Mouse (Mus musculus) liver (tissue): Measurements from ENCODE around the gene Gm19402.
"Not testable (repeated sequence)": the region's sequence is repeated elsewhere in the genome, so short reads cannot be mapped to it uniquely, and the experiment has no call there.

Experiments
- DNase-seq: peaks from one replicate; pipeline ENCODE4 v3.0.0-alpha.2; 2020; ENCODE audit warnings: mixed read lengths

Gene Gm19402

GRCm38 (mm10) chr10:77690356-77690807, at the start of gene Gm19402:
TSS of gene Gm19402 (minus strand) at chr10:77690757.
- DNase-seq = not testable (repeated sequence)

- no peak for DNase-seq
Measured at GRCm38 (mm10) chr10:77738929-77739328, 48.4 kb upstream of the Gm19402 start.

- DNase-seq = no peak
Measured at GRCm38 (mm10) chr10:77735928-77736327, 45.4 kb upstream of the Gm19402 start.

GRCm38 (mm10) chr10:77729241-77729640, 38.7 kb upstream of the Gm19402 start:
- peak; percentile 41 for DNase-seq

- DNase-seq = no peak
Measured at GRCm38 (mm10) chr10:77728280-77728679, 37.7 kb upstream of the Gm19402 start.

- DNase-seq = no peak
Measured at GRCm38 (mm10) chr10:77726186-77726585, 35.6 kb upstream of the Gm19402 start, which contains the start of gene Gm10100. TSS of gene Gm10100 (plus strand) at chr10:77726486.

GRCm38 (mm10) chr10:77724855-77725254, 34.3 kb upstream of the Gm19402 start:
- no peak for DNase-seq

- DNase-seq = not testable (repeated sequence)
Measured at GRCm38 (mm10) chr10:77720299-77720698, 29.7 kb upstream of the Gm19402 start, which contains the start of gene Krtap12-1. TSS of gene Krtap12-1 (plus strand) at chr10:77720599.

- no peak for DNase-seq
Measured at GRCm38 (mm10) chr10:77715507-77715906, 24.9 kb upstream of the Gm19402 start, which contains the start of gene Gm10142. TSS of gene Gm10142 (plus strand) at chr10:77715807.

- DNase-seq = no peak
Measured at GRCm38 (mm10) chr10:77713734-77714133, 23.2 kb upstream of the Gm19402 start.

- DNase-seq = not testable (repeated sequence)
Measured at GRCm38 (mm10) chr10:77711157-77711556, 20.6 kb upstream of the Gm19402 start, which contains the start of gene Gm10024. TSS of gene Gm10024 (plus strand) at chr10:77711457.

- DNase-seq = no peak
Measured at GRCm38 (mm10) chr10:77709831-77710230, 19.3 kb upstream of the Gm19402 start.

GRCm38 (mm10) chr10:77706326-77706725, 15.8 kb upstream of the Gm19402 start, which contains the start of gene Gm10272:
TSS of gene Gm10272 (plus strand) at chr10:77706626.
- no peak for DNase-seq

GRCm38 (mm10) chr10:77697133-77697532, 6.6 kb upstream of the Gm19402 start, which contains the start of gene Gm9508:
TSS of gene Gm9508 (minus strand) at chr10:77697233.
- DNase-seq = no peak

GRCm38 (mm10) chr10:77687021-77687420, 3.5 kb downstream of the Gm19402 start:
- no peak for DNase-seq

- DNase-seq = no peak
Measured at GRCm38 (mm10) chr10:77685895-77686664, 4.5 kb downstream of the Gm19402 start, which contains the start of gene Tspear. TSS of gene Tspear (plus strand) at chr10:77686569.

- DNase-seq = no peak
Measured at GRCm38 (mm10) chr10:77684181-77684580, 6.4 kb downstream of the Gm19402 start.

- DNase-seq = no peak
Measured at GRCm38 (mm10) chr10:77682994-77683393, 7.6 kb downstream of the Gm19402 start.

GRCm38 (mm10) chr10:77677562-77677961, 13.0 kb downstream of the Gm19402 start:
- DNase-seq = no peak

GRCm38 (mm10) chr10:77673765-77674164, 16.8 kb downstream of the Gm19402 start:
- no peak for DNase-seq

GRCm38 (mm10) chr10:77671519-77671918, 19.0 kb downstream of the Gm19402 start:
- peak; percentile 58 for DNase-seq

- no peak for DNase-seq
Measured at GRCm38 (mm10) chr10:77670710-77671109, 19.8 kb downstream of the Gm19402 start.

- DNase-seq = no peak
Measured at GRCm38 (mm10) chr10:77667402-77667801, 23.2 kb downstream of the Gm19402 start.

GRCm38 (mm10) chr10:77666342-77666741, 24.2 kb downstream of the Gm19402 start:
- DNase-seq = no peak
